Mouse (Mus musculus): ENCODE data around the gene Hfe2.

Gene Hfe2

GRCm38 (mm10) chr3:96559398-96559910 is 34.5 kb downstream of the Hfe2 start:
- no peak for DNase-seq

DNA sequence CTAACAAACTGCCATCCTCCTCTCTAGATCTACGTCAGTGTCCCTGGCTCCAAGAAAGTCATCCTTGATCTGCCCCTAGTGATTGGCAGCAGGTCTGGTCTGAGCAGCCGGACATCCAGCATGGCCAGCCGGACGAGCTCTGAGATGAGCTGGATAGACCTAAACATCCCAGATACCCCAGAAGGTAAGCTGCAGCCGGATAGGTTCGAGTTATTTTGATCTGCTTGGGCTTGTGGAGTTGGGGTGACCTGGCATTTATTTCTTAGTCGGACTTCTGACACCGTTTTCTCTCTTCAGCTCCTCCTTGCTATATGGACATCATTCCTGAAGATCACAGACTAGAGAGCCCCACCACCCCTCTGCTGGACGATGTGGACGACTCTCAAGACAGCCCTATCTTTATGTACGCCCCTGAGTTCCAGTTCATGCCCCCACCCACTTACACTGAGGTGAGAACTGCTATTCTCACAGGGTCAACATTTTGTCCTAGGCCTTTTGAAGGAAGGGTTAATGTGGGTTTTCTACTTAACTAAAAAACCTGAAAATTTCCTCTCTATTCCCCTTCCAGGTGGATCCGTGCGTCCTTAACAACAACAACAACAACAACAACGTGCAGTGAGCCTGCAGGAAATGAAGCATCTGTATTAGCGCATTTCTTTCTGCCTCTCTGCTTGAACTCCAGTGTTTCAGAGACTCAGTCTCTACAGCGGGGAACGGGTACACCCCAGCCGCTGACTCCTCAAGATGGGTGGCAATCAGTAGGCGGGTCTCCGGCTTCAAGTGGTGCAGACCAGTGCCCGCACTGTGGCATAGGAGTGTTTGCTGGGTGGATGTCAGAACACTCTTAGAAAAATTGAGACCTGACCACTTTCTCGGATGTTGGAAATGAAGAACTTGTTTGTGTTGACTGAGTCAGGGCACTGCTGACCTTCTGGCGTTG is 35.2 kb downstream of the Hfe2 start:
- peak in 1 of 2 experiments; percentile 39 for DNase-seq

DNA sequence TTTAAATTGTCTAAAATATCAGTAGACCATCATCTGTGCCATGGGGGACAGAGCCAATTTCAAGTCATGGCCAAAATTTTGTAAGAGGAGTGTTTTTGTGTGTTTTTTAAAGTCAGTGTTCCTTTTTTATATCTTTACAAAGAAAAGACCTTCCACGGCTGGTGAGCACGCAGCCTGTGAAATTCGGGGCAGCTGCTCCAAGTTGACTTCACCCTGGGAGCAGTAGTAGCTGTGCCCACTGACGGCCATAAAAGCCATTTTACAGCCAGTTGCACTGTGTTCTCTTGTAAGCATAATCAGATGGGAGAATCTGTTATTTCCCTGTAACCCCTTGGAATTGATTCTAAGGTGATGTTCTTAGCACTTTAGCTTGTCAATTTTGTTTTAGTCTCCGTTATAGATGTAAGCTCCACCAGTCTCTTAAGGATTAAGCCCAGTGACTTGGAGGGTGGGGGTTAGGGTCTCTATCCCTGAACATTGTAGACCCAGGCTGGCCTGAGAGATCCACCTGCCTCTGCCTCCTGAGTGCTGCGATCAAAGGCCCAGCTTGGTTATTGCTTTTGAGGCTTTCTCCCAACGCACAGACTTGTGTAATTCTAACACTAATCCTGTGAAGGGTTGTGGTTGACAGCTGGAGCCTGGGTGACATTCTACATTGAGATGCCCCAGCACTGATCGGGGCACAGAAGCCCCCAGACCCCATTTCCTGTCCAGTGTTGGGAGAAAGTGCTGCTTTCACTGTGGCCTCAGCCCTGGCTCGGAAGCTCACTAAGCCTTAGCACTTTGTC is 36.1 kb downstream of the Hfe2 start:
- DNase-seq: no peak

DNA sequence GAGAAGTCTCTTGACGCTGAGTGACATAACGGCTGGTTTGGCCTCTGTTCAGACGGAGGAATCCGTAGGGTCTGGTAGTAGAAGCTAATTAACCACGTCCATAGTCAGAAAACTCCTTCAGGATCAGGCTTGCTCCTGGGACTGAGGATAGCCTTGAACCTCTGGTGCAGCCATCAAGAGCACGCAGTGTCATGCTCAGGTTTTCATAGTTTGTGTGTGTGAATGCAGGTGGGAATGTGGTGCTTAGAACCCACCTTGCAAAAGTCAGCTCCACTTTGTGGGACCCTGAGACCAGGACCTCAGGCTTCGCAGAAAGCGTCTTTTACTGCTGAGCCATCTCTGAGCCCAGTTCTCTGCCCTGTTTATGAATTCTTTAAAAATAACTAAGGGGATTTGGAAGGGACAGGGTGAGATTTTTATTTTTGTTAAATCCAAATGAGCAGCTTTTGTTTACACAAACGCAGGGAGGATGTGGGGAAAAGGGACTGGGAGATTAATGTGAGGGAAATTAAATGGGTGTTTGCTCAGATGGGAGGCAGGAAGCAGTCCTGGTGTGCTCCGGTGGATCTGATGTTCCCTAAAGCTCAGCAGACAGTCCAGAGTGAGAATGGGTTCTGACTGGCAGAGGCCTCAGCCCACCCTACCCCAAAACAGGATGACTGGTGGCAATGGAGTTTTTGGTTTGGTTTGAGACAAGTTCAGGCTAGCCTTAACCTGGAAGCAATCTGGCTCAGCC is 37.1 kb downstream of the Hfe2 start:
- no peak for DNase-seq

- no peak for DNase-seq
Observed at GRCm38 (mm10) chr3:96563267-96563666, 38.3 kb downstream of the Hfe2 start.

- no peak for DNase-seq
Observed at GRCm38 (mm10) chr3:96563911-96564632, 39.1 kb downstream of the Hfe2 start.

GRCm38 (mm10) chr3:96564633-96565032 is 39.7 kb downstream of the Hfe2 start:
- no peak for DNase-seq

DNA sequence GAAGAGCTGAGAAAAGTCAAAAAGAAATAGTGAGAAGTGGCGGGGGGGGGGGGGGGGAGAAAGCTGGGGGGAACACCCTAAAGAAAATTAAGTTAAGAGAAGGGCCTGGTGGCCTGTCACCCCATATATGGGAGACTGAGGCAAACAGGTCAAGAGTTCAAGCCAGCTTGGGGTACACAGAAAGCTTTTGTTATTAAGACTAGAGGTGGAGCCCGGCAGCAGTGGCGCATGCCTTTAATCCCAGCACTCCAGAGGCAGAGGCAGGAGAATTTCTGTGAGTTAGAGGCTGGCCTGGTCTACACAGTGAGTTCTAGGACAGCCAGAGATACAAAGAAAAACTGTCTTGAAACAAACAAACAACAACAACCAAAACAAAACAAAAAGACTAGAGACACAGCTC is 40.1 kb downstream of the Hfe2 start:
- DNase-seq: no peak

DNA sequence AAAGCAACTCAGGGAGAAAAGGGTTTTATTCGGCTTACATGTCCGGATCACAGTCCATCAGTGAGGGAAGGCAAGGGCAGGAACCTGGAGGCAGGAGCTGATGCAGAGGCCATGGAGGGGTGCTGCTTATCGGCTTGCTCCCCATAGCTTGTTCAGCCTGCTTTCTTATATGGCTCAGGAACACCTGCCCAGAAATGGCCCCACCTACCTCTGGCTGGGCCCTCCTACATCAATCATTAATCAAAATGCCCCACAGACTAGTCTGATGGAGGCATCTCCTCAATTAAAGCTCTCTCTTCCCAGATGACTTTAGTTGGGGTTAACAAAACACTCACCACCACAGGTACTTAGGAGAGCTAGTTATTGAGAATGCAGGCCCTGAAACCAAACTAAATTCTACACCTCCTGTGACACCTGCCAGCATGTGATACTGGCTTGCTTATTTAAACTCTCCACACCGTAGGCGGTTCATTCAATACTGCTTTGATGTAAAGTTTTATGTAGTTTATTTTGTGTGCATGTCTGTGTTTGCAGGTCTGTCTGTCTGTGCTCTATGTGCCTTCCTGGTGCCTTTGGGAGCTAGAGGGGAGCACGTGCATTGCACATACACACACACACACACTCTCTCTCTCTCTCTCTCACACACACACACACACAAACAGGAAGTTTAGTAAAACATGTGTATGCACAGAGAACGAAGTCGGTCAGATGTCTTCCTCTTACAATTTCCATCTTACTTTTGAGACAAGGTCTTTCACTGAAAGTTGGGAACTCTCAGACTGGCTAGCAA is 41.9 kb downstream of the Hfe2 start:
- no peak for DNase-seq

DNA sequence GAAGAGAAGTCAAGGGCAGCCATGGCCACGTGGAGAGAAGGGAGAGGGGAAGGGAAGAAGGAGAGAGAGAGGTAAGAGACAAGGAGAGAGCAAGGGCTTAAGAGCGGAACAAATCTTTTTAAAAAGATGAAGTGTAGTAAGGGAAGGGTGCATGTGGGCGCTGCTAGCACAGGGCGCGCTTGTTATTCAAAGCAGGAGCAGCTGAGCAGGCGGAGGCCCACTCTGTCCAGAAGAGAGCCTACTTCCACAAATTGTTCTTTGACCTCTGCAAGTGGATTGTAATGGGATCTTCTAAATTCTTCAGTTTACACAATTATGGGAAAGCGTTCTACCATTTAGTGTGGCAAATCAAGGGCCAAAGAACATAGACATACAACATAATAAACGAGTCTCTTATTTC is 43.6 kb downstream of the Hfe2 start:
- no peak for DNase-seq

- no peak for DNase-seq
Observed at GRCm38 (mm10) chr3:96569506-96569905, 44.5 kb downstream of the Hfe2 start.

DNA sequence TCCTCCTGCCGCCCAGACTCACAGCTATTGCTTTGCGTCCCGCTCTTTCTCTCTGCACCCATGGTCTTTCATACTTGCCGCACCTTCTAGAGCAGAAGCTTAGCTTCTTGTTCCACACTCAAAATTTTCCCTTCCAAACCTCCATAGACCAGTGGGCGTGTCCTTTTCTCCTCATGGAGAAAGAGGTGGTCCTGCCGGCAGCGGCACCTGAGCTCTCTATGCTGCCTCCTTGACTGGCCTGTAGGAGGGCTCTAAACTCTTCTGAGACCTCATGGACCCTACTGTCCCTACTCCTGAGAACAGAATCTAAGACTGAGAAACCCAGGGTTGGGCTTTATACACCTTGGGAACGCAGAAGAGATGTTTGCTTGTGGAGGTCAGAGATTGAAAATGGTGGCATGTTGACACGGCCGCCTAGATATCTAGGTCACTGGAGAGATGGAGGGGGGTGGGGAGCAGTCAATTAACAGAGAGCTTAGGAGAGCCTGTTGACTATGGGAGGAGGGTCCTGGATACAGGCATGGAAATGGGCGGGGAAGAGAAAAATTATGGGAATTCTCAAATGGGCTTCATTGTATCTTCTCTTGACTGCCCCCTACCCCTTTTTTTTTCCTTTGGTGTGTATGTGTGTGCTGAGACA is 45.1 kb downstream of the Hfe2 start:
- DNase-seq: no peak

- DNase-seq: no peak
Observed at GRCm38 (mm10) chr3:96570643-96571042, 45.7 kb downstream of the Hfe2 start.

DNA sequence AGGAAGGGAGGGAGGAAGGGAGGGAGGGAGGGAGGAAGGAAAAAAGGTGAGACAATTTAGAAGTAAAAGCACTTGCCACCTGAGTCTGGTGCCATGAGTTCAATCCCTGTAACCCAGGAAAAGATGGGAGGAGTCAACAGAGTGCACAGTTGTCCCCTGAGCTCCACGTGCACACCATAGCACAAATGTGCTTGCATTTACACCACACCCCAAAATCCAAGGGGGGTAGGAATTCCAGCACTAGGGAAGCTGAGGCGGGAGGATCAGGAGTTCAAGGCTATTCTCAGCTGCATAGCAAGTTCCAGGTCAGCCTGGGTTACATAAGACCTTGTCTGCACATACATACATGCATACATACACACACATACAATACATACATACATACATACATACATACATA is 46.4 kb downstream of the Hfe2 start:
- no peak for DNase-seq

DNA sequence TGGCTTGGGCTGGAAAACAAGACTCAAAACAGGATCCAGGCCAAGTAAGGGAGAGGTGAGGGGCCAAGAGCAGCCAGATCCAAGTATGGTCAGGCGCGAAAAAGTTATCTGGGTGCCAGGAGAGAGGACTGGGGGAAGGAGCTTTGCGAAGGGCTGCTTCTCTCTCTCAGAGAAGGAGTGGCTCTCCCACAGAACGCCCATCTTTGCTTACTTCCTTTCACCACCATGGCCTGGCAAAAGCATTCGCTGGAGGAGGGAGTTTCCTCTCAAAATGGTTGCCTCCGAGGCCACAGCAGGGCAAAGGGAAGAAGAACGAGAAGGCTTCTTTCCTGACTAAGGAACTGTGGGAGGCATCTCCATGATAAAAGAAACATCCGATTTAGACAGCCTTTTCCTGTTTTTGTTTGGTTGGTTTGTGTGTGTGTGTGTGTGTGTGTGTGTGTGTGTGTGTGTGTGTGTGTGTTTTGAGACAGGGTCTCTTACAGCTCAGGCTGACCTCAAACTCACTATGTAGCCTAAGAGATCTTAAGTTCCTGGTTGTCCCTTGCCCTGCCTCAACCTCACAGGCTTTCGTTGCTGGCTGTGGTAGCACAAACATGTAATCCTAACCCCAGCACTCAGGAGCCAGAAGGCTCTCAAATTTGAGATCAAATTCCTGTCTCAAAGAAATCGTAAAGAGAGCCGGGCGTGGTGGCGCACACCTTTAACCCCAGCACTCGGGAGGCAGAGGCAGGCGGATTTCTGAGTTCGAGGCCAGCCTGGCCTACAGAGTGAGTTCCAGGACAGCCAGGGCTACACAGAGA is 47.1 kb downstream of the Hfe2 start:
- DNase-seq: no peak

GRCm38 (mm10) chr3:96573611-96574511 is 48.9 kb downstream of the Hfe2 start:
- no peak for DNase-seq

GRCm38 (mm10) chr3:96575272-96575984 is 50.5 kb downstream of the Hfe2 start:
- no peak for DNase-seq

- no peak for DNase-seq
Observed at GRCm38 (mm10) chr3:96576005-96576658, 51.2 kb downstream of the Hfe2 start.
